Mouse (Mus musculus): ENCODE data around the gene Osbpl9. TPM values are rescaled to one million over a fixed set of nuclear protein-coding genes. Genes with fewer than 3 reads are reported as not detected.

The Osbpl9 gene
- 83.1 TPM in 2 replicates for polyA plus RNA-seq (2014; fragmentation: Nextera tagmentation; extraction: Ambion mirVana)

DNA sequence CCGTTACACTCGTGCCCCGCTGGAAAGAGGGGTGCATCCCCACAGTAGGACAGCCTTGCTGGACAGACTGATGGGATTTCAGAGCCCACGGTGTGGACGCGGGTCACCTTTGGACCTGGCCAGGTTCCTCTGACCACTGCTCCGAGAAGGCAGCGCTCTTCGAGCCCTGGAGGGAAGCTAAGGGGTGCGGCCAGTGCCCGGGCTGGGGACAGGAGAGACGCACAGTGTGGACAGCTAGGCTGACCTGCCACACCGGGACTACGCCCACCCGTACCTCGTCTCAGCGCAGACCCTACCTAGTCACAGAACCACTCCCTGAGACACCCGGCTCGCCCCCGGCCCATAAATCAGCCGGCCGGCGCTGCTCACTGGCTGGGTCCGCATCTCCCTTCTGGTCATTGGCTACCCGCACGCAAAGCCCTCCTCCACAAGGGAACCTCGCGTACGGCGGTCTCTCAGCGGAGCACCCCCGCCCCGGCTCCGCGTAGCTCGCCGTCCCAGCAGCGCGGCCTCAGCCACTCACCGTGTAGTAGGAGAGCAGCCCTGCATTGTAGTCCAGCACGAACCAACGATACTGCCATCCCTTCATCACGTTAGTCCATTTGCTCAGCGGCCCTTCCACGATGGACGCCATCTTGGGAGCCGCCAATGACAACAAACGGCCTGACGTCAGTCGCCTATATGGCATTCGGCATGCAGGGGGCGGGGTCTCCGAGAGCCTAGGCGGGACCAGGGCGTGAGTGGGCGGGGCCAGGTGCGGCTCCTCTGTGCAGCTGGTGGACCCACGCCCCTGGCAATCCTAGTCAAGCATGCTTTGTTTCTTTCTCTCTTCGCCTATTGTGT, at the start of gene Osbpl9:
Gene Osbpl9, minus strand, starts transcription at position 691 of the 843 bp plus-strand sequence.
- Histone ChIP-seq H3K27me3 (ENCODE audit: control insufficient read depth, insufficient read depth, low read length) (no peaks in the 10 kb centered on the region), H3K4me3 (ENCODE audit: low read depth, low read length) (peak within 1 kb of the TSS; percentile 78), H3K27ac (ENCODE audit: low read depth, low read length) (peak within 1 kb of the TSS; percentile 96), H3K9me3 (ENCODE audit: control insufficient read depth, low read length) (no peaks in the 10 kb centered on the region), H3K36me3 (ENCODE audit: control insufficient read depth, insufficient read depth, low read length) (no peaks in the 10 kb centered on the region), H3K4me1 (ENCODE audit: control insufficient read depth, insufficient read depth, low read length) (no peaks in the 10 kb centered on the region; the same call in 1 of the 2 replicates), H3K4me2 (ENCODE audit: low read depth) (peak within 1 kb of the TSS; percentile 92), H3K9ac (ENCODE audit: low read length) (peak within 1 kb of the TSS; percentile 67)
- WGBS = under 1% methylated on average over 59 of the region's 59 CpGs
- peak; percentile 99 for ATAC-seq (ENCODE audit: insufficient read depth, low FRiP score, low TSS enrichment)
- peak; percentile 98 for DNase-seq (ENCODE audit: low spot score)

DNA sequence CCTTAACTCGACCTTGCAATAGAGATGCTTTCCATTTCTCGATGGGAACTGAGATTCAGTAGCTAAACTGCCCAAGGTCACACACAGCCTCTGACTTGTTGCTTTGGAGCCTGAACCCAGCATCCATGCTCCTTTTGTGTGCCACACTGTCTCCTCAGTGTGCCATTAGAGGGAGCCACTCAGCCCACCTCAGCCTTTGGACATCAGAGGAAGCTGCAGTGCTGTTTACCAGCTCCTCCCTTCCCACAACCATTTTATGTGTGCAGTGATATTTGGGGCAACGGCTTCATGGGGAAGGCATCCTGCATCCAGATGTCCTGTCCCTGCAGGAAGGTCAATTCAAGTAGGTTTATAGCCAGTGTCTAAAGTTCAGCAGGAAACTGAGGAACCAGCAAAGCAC, 49.5 kb upstream of the Osbpl9 start:
- no peaks in the 10 kb centered on the region for H3K36me3 ChIP-seq (ENCODE audit: control insufficient read depth, insufficient read depth, low read length)
- H3K9ac ChIP-seq (ENCODE audit: low read length) = no peak overlapping the region
- ATAC-seq (ENCODE audit: insufficient read depth, low FRiP score, low TSS enrichment) (no peak), DNase-seq (ENCODE audit: low spot score) (no peak)
- no peaks in the 10 kb centered on the region for H3K27me3 ChIP-seq (ENCODE audit: control insufficient read depth, insufficient read depth, low read length)
- H3K4me1 ChIP-seq (ENCODE audit: control insufficient read depth, insufficient read depth, low read length) = no peaks in the 10 kb centered on the region
- WGBS = 49% methylated on average over 3 of the region's 3 CpGs
- H3K4me2 ChIP-seq (ENCODE audit: low read depth) = no peak overlapping the region
- H3K4me3 ChIP-seq (ENCODE audit: low read depth, low read length) = no peak overlapping the region
- no peaks in the 10 kb centered on the region for H3K9me3 ChIP-seq (ENCODE audit: control insufficient read depth, low read length)
- H3K27ac ChIP-seq (ENCODE audit: low read depth, low read length) = no peak overlapping the region

DNA sequence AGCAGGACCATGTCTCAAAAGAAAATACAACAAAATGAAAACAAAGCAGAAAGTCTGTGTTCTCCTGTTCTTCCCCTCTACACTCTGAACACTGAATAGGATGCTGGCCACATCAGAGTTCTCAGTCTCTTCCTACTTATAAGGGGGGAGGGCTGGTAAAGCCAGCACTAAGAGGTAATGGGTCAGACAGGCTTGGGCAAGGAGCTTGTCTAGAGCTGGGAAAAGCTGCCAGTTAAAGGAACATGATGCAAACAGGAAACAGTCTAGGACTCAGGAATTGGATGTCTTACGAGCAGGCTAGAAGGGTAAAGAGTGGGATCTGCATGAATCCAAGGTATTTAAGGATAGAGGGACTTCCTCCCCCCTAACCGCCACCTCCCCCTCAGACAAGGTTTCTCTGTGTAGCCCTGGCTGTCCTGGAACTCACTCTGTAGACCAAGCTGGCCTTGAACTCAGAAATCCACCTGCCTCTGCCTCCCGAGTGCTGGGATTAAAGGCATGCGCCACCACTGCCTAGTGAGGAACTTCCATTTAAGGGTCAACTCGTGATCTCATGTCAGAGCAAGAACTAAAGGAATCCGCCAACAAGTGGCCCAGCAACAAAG, 43.0 kb upstream of the Osbpl9 start:
- H3K4me1 ChIP-seq (ENCODE audit: control insufficient read depth, insufficient read depth, low read length) = no peaks in the 10 kb centered on the region
- no peak for DNase-seq (ENCODE audit: low spot score)
- no peak for ATAC-seq (ENCODE audit: insufficient read depth, low FRiP score, low TSS enrichment)
- no peak overlapping the region for H3K9ac ChIP-seq (ENCODE audit: low read length)
- H3K27ac ChIP-seq (ENCODE audit: low read depth, low read length) = no peak overlapping the region
- H3K4me3 ChIP-seq (ENCODE audit: low read depth, low read length) = no peak overlapping the region
- H3K4me2 ChIP-seq (ENCODE audit: low read depth) = no peak overlapping the region
- H3K36me3 ChIP-seq (ENCODE audit: control insufficient read depth, insufficient read depth, low read length) = no peaks in the 10 kb centered on the region
- WGBS = 91% methylated on average over 6 of the region's 6 CpGs
- H3K27me3 ChIP-seq (ENCODE audit: control insufficient read depth, insufficient read depth, low read length) = no peaks in the 10 kb centered on the region
- no peaks in the 10 kb centered on the region for H3K9me3 ChIP-seq (ENCODE audit: control insufficient read depth, low read length)

DNA sequence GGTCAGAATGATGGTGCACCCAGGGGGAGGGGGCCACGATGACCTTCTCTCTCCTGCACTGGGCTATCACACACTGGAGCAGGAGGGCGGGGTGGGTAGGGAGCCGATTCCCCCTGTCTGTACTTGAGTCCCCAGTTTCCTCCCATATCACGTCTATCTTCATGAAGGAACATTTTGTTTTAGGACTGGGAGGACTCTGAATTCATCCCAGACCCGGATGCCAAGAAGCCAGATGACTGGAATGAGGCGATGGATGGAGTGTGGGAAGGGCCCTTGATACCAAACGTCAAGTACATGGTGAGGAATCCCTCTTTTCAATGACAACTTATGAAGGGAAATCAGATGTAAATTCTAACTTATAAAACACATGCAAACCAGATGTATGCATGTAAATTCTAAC, 42.4 kb upstream of the Osbpl9 start:
- H3K9me3 ChIP-seq (ENCODE audit: control insufficient read depth, low read length) = no peaks in the 10 kb centered on the region
- ATAC-seq (ENCODE audit: insufficient read depth, low FRiP score, low TSS enrichment) = no peak
- H3K27ac ChIP-seq (ENCODE audit: low read depth, low read length) = no peak overlapping the region
- H3K4me1 ChIP-seq (ENCODE audit: control insufficient read depth, insufficient read depth, low read length) = no peaks in the 10 kb centered on the region
- H3K27me3 ChIP-seq (ENCODE audit: control insufficient read depth, insufficient read depth, low read length) = no peaks in the 10 kb centered on the region
- DNase-seq (ENCODE audit: low spot score) = no peak
- WGBS = 86% methylated on average over 7 of the region's 7 CpGs
- no peak overlapping the region for H3K9ac ChIP-seq (ENCODE audit: low read length)
- H3K36me3 ChIP-seq (ENCODE audit: control insufficient read depth, insufficient read depth, low read length) = no peaks in the 10 kb centered on the region
- H3K4me2 ChIP-seq (ENCODE audit: low read depth) = no peak overlapping the region
- H3K4me3 ChIP-seq (ENCODE audit: low read depth, low read length) = no peak overlapping the region

DNA sequence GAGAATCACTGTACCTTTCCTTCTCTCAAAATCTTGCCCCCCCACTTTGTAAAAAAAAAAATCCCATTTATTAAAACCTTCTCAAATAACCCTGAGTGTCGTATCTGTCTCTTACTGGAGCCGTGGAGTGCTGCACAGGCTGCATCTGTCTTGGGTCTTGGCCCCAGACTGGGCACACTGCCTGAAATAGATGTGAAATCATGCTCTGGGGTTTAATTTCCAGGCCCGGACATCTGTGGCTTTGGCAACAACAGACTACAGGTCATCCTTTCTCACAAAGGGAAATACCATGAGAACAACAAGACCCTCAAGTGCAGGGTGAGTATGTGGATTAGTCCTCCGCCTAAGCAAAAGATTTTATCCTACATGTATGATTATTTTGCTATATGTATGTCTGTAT, 39.9 kb upstream of the Osbpl9 start:
- H3K27me3 ChIP-seq (ENCODE audit: control insufficient read depth, insufficient read depth, low read length) = no peaks in the 10 kb centered on the region
- DNase-seq (ENCODE audit: low spot score) = no peak
- no peaks in the 10 kb centered on the region for H3K9me3 ChIP-seq (ENCODE audit: control insufficient read depth, low read length)
- H3K9ac ChIP-seq (ENCODE audit: low read length) = no peak overlapping the region
- 81% methylated on average over 4 of the region's 4 CpGs for WGBS
- no peak overlapping the region for H3K27ac ChIP-seq (ENCODE audit: low read depth, low read length)
- no peak overlapping the region for H3K4me2 ChIP-seq (ENCODE audit: low read depth)
- H3K4me1 ChIP-seq (ENCODE audit: control insufficient read depth, insufficient read depth, low read length) = no peaks in the 10 kb centered on the region
- no peak for ATAC-seq (ENCODE audit: insufficient read depth, low FRiP score, low TSS enrichment)
- H3K36me3 ChIP-seq (ENCODE audit: control insufficient read depth, insufficient read depth, low read length) = no peaks in the 10 kb centered on the region
- H3K4me3 ChIP-seq (ENCODE audit: low read depth, low read length) = no peak overlapping the region

DNA sequence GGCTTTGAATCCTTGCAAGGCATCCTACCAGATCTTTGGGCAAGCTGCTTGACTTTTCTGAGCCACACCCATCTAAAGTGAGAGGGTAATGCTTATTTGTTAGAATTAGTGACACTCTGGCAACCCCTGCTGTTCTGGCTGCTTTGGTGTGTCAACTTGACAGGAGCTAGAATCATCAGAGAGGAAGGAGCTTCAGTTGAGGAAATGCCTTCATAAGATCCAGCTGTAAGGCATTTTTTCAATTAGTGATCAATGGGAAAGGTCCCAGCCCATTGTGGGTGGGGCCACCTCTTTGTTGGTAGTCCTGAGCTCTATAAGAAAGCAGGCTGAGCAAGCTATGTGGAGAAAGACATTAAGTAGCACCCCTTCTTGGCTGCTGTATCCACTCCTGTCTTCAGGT, 39.1 kb upstream of the Osbpl9 start:
- no peaks in the 10 kb centered on the region for H3K9me3 ChIP-seq (ENCODE audit: control insufficient read depth, low read length)
- DNase-seq (ENCODE audit: low spot score) = no peak
- no peak overlapping the region for H3K9ac ChIP-seq (ENCODE audit: low read length)
- no peak for ATAC-seq (ENCODE audit: insufficient read depth, low FRiP score, low TSS enrichment)
- no peaks in the 10 kb centered on the region for H3K4me1 ChIP-seq (ENCODE audit: control insufficient read depth, insufficient read depth, low read length)
- H3K27me3 ChIP-seq (ENCODE audit: control insufficient read depth, insufficient read depth, low read length) = no peaks in the 10 kb centered on the region
- H3K36me3 ChIP-seq (ENCODE audit: control insufficient read depth, insufficient read depth, low read length) = no peaks in the 10 kb centered on the region
- no peak overlapping the region for H3K4me3 ChIP-seq (ENCODE audit: low read depth, low read length)
- H3K27ac ChIP-seq (ENCODE audit: low read depth, low read length) = no peak overlapping the region
- H3K4me2 ChIP-seq (ENCODE audit: low read depth) = no peak overlapping the region

DNA sequence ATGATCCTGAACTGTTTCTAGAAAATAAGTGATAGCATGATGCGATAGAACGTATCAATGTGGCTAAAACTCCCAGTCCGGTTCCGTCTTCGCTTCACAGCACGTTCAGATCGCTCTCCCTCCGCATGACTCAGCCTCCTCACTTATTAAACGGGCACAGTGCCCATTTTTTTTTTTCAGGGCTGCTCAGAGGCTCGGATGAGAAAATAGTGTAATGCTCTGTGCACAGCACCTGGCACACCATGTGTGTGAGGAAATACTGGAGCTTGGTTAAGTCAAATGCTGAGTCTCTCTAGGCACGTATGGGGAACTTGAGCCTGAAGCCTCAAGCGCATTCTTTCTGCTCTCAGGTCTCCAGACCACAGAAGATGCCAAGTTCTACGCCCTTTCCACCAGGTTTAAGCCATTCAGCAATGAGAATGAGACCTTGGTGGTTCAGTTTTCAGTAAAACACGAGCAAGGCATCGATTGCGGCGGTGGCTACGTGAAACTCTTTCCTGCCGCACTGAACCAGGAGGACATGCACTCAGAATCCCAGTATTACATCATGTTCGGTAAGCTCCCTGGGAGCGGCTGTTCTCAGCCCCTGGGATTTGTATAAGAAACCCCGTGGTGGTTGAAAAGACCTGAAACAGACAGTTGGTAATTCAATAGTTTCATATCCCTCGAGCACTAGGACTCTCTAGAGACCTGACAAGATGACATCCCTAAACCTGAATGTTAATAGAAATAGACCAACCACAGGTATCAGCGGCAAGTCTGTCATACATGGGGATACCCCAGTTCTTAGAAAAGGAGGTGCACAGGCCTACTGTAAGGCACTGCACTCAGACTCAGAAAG, 36.6 kb upstream of the Osbpl9 start:
- Histone ChIP-seq H3K4me3 (ENCODE audit: low read depth, low read length) (no peak overlapping the region), H3K4me2 (ENCODE audit: low read depth) (no peak overlapping the region), H3K9ac (ENCODE audit: low read length) (no peak overlapping the region), H3K36me3 (ENCODE audit: control insufficient read depth, insufficient read depth, low read length) (no peaks in the 10 kb centered on the region), H3K27me3 (ENCODE audit: control insufficient read depth, insufficient read depth, low read length) (no peaks in the 10 kb centered on the region), H3K9me3 (ENCODE audit: control insufficient read depth, low read length) (no peaks in the 10 kb centered on the region), H3K27ac (ENCODE audit: low read depth, low read length) (no peak overlapping the region), H3K4me1 (ENCODE audit: control insufficient read depth, insufficient read depth, low read length) (no peaks in the 10 kb centered on the region)
- no peak for DNase-seq (ENCODE audit: low spot score)
- 88% methylated on average over 24 of the region's 24 CpGs for WGBS
- no peak for ATAC-seq (ENCODE audit: insufficient read depth, low FRiP score, low TSS enrichment)

DNA sequence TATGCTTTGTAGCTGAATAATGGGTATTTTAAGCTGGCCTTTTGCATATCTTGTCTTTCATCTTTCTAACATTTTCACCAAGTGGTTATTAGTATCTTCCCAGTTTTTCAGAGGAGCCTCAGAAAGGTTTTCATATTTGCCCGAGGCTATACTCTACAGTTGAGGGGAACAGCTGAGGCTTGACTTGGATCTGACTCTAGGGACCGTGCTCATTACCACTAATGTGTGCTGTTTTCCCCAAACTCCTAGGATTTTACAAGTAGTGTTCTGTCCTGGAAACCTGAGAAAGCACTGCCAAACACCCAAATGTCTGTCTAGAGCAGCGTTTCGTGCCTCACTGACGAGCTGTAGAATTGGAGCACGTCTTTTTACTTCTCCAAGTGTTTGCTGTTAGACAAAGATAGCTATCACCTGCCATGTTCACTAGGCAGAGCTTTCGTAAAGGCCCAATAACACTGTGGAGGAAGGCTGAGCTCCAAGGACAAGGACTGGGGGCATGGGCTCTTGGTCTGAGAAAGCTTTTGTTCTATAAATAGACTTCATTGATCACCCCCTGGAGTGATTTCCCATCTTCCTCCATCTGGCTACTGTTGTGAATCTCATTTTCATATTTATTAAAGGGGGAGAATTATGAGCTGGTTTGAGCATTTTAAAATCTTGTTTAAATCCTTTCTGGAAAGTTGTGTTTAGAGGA, 34.3 kb upstream of the Osbpl9 start:
- no peak for DNase-seq (ENCODE audit: low spot score)
- no peak for ATAC-seq (ENCODE audit: insufficient read depth, low FRiP score, low TSS enrichment)
- H3K4me3 ChIP-seq (ENCODE audit: low read depth, low read length) = no peak overlapping the region

More for the DNA sequence above, 34.3 kb upstream of the Osbpl9 start:
- 73% methylated on average over 7 of the region's 7 CpGs for WGBS
- no peak overlapping the region for H3K27ac ChIP-seq (ENCODE audit: low read depth, low read length)
- H3K9me3 ChIP-seq (ENCODE audit: control insufficient read depth, low read length) = no peaks in the 10 kb centered on the region
- no peak overlapping the region for H3K9ac ChIP-seq (ENCODE audit: low read length)
- H3K4me2 ChIP-seq (ENCODE audit: low read depth) = no peak overlapping the region
- no peaks in the 10 kb centered on the region for H3K4me1 ChIP-seq (ENCODE audit: control insufficient read depth, insufficient read depth, low read length)
- no peaks in the 10 kb centered on the region for H3K27me3 ChIP-seq (ENCODE audit: control insufficient read depth, insufficient read depth, low read length)
- no peaks in the 10 kb centered on the region for H3K36me3 ChIP-seq (ENCODE audit: control insufficient read depth, insufficient read depth, low read length)
